In genomic region chr1:156838695-156839094, GRCm38 (mm10) we compare ENCODE assay signal across 7 mouse cellular contexts. TPM values are rescaled to one million over a fixed set of nuclear protein-coding genes. Genes with fewer than 3 reads are reported as not detected.
DNase-seq lines count a peak whose midpoint lies in the region; ATAC-seq lines count a peak whose summit lies in the region.

No protein-coding gene starts in this region.

- peak overlapping the region; percentile 48 for H3K4me2 ChIP-seq in embryonic facial prominence, embryonic 14.5 days (ENCODE audit: low read depth, low read length)
- peak overlapping the region; percentile 44 for H3K4me2 ChIP-seq in heart, embryonic 11.5 days
- H3K4me2 ChIP-seq in lung, embryonic 15.5 days: peak overlapping the region; percentile 50

- H3K36me3 ChIP-seq in embryonic facial prominence, embryonic 14.5 days (ENCODE audit: control insufficient read depth, insufficient read depth, low read length): no peaks in the 10 kb centered on the region
- H3K36me3 ChIP-seq in heart, embryonic 11.5 days (ENCODE audit: control insufficient read depth, insufficient read depth, low read length): no peaks in the 10 kb centered on the region
- H3K36me3 ChIP-seq in lung, embryonic 15.5 days: no peaks in the 10 kb centered on the region

- DNase-seq in adrenal gland, postnatal 25 days: peak; percentile 32
- peak; percentile 95 for DNase-seq in embryonic facial prominence, embryonic 14.5 days (ENCODE audit: low spot score)
- peak; percentile 38 to 51 for DNase-seq in kidney, adult 8-10 months
- DNase-seq in ovary, postnatal 36 days (ENCODE audit: low spot score): peak; percentile 44

- peaks cover 6% of the 10 kb centered on the region for H3K4me1 ChIP-seq in embryonic facial prominence, embryonic 14.5 days (ENCODE audit: control insufficient read depth, insufficient read depth, low read length)
- peaks cover 12% of the 10 kb centered on the region; the same call in 1 of the 2 replicates for H3K4me1 ChIP-seq in heart, embryonic 11.5 days (ENCODE audit: control insufficient read depth, insufficient read depth, low read length)
- H3K4me1 ChIP-seq in lung, embryonic 15.5 days: peaks cover 14% of the 10 kb centered on the region

- peak overlapping the region; percentile 41 for H3K4me3 ChIP-seq in embryonic facial prominence, embryonic 14.5 days (ENCODE audit: low read depth, low read length)
- H3K4me3 ChIP-seq in heart, embryonic 11.5 days (ENCODE audit: low read depth, low read length): no peak overlapping the region
- peak overlapping the region; percentile 10; the same call in 1 of the 2 replicates for H3K4me3 ChIP-seq in lung, embryonic 15.5 days

- no peaks in the 10 kb centered on the region for H3K27me3 ChIP-seq in embryonic facial prominence, embryonic 14.5 days (replicated peaks; ENCODE audit: control insufficient read depth, insufficient read depth, low read length)
- H3K27me3 ChIP-seq in heart, embryonic 11.5 days (ENCODE audit: control insufficient read depth, insufficient read depth, low read length): no peaks in the 10 kb centered on the region
- no peaks in the 10 kb centered on the region for H3K27me3 ChIP-seq in lung, embryonic 15.5 days

- H3K9me3 ChIP-seq in embryonic facial prominence, embryonic 14.5 days (ENCODE audit: control insufficient read depth, low read length): no peaks in the 10 kb centered on the region
- no peaks in the 10 kb centered on the region for H3K9me3 ChIP-seq in heart, embryonic 11.5 days (replicated peaks; ENCODE audit: control insufficient read depth, low read length)
- H3K9me3 ChIP-seq in lung, embryonic 15.5 days: no peaks in the 10 kb centered on the region

- peak overlapping the region; percentile 86 for H3K27ac ChIP-seq in embryonic facial prominence, embryonic 14.5 days (replicated peaks; ENCODE audit: low read depth, low read length)
- no peak overlapping the region for H3K27ac ChIP-seq in heart, embryonic 11.5 days (ENCODE audit: low read depth, low read length)
- no peak overlapping the region for H3K27ac ChIP-seq in lung, embryonic 15.5 days

- ATAC-seq in embryonic facial prominence, embryonic 14.5 days (ENCODE audit: low read depth): peak; percentile 95
- peak; percentile 87 for ATAC-seq in heart, embryonic 11.5 days (replicated peaks; ENCODE audit: insufficient number of reproducible peaks, low FRiP score, low TSS enrichment)
- ATAC-seq in lung, embryonic 15.5 days (ENCODE audit: borderline replicate concordance, extremely low read depth, low FRiP score, low TSS enrichment): peak; percentile 91
- no peak for ATAC-seq in erythroid progenitor cell, adult 5-6 weeks (replicated peaks; ENCODE audit: low FRiP score, poor library complexity, severe bottlenecking)

- 6% methylated on average over 6 of the region's 6 CpGs for WGBS in embryonic facial prominence, embryonic 14.5 days
- 18% methylated on average over 6 of the region's 6 CpGs for WGBS in heart, embryonic 11.5 days (ENCODE audit: insufficient replicate concordance)
- 7% methylated on average over 6 of the region's 6 CpGs for WGBS in lung, embryonic 15.5 days

- H3K9ac ChIP-seq in embryonic facial prominence, embryonic 14.5 days (ENCODE audit: low read depth, low read length): peak overlapping the region; percentile 60
- no peak overlapping the region for H3K9ac ChIP-seq in heart, embryonic 11.5 days (ENCODE audit: low read depth, low read length)
- H3K9ac ChIP-seq in lung, embryonic 15.5 days: no peak overlapping the region

RNA-seq across cellular contexts. Expression of gene Angptl1, which starts 0.3 kb away (rescaled TPM):
- total RNA-seq in adrenal gland, postnatal 25 days (2021): 5.9 and 9.3 TPM in 2 replicates
- 72.0 TPM in 2 replicates for polyA plus RNA-seq in embryonic facial prominence, embryonic 14.5 days (2014; fragmentation: Nextera tagmentation; extraction: Ambion mirVana)
- polyA plus RNA-seq in heart, embryonic 11.5 days (2014; fragmentation: Nextera tagmentation; extraction: Ambion mirVana): 2.6 and 3.0 TPM in 2 replicates
- 3.1 and 3.2 TPM in 2 replicates for polyA plus RNA-seq in lung, embryonic 15.5 days (2015; fragmentation: Nextera tagmentation; extraction: Ambion mirVana)
- total RNA-seq in erythroid progenitor cell, adult 5-6 weeks (2015; ENCODE audit: low replicate concordance): not detected in 2 replicates
- total RNA-seq in erythroid progenitor cell, adult 5-6 weeks (2017; ENCODE audit: low replicate concordance): 0.51 and 0.53 TPM in 2 replicates

Comparison
In these comparisons a context has a peak if more than half of its experiments do, and no peak if none do; other contexts are left out.
1. DNase-seq: peak in every context shown above with its lines; median percentile 95 in embryonic facial prominence, embryonic 14.5 days; 44 in kidney, adult 8-10 months; 44 in ovary, postnatal 36 days; 32 in adrenal gland, postnatal 25 days.
2. RNA of gene Angptl1, which starts 0.3 kb away (polyA plus RNA-seq): 72.0 TPM in embryonic facial prominence, embryonic 14.5 days; 3.1 to 3.2 TPM in lung, embryonic 15.5 days and 2.6 to 3.0 TPM in heart, embryonic 11.5 days; every median in the first group is over 10 times any median in the second.
3. Peak in every context shown above with its lines, with median percentiles within 50 percentile points of each other: H3K4me2 ChIP-seq.